Mouse (Mus musculus): ENCODE measurements around the gene Nek9. TPM values are rescaled to one million over a fixed set of nuclear protein-coding genes. Genes with fewer than 3 reads are reported as not detected.

Nek9 gene
- polyA plus RNA-seq, 1 experiment: 31.6 TPM

DNA sequence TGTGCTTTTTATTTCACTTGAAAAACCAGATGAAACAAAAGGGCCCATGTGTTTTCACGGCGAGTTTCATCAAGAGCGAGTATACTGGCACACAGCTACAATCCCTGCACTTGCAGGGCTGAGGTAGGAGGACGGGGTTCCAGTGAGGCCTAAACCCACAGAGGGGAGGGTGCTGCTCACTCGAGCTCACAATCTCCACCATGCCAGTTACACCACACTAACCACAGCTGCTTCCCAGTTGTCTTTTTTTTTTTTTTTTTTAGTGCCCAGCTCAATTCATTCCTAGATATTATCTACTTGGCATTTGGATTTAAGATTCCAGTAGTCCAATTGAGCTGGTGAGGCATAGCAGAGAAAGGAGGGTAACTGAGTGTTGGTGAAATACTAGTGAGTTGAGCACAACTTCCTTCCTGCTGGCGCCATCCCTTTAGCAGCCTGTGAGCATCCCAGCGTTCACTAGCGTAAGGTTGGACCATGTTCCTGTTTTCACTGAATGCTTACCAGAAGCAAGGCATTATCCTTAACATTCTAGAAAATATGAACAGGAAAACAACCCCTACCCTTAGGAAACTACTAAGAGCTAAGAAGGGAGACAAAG lies 33.0 kb upstream of the Nek9 start:
- no peak for DNase-seq (ENCODE audit: low read depth)

DNA sequence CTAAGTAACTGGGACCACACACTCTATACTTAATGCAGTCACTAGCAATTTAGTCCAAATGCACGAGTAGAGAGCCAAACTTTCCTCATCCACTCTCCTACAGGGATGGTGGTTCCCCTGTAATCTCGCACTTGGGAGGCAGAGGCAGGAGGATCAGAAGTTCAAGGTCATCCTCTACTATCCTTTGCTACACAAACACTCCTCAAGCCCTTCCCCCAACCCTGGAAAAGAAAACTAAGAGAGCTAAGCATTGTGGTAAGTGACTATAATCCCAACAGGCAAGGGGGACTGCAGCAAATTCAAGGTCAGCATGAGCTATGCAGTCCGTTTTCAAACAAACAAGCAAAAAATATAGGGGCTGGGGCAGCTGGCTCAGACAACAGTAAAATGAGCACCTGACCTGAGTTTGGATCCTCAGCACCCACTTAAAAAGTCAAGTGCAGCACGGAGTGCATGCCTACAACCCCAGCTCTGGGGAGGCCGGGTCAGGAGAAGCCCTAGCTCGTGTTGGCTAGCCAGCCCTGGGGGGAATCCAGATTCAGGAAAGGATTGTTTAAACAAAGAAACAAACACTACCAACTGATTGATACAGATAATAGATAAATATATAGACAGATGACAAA lies 29.4 kb upstream of the Nek9 start:
- DNase-seq (ENCODE audit: low read depth): no peak
- TF ChIP-seq POLR2A (IDR thresholded peaks at IDR 0.05; ENCODE audit: borderline replicate concordance, extremely low read depth, insufficient read depth, insufficient read length, poor library complexity, severe bottlenecking): no peak
- no peak for TF ChIP-seq CTCF (IDR thresholded peaks at IDR 0.05; ENCODE audit: borderline replicate concordance, extremely low read depth, insufficient read depth, insufficient read length)

More for the DNA sequence above, 33.0 kb upstream of the Nek9 start:
- no peak for TF ChIP-seq CTCF (IDR thresholded peaks at IDR 0.05; ENCODE audit: borderline replicate concordance, extremely low read depth, insufficient read depth, insufficient read length)
- TF ChIP-seq POLR2A (IDR thresholded peaks at IDR 0.05; ENCODE audit: borderline replicate concordance, extremely low read depth, insufficient read depth, insufficient read length, poor library complexity, severe bottlenecking): no peak

DNA sequence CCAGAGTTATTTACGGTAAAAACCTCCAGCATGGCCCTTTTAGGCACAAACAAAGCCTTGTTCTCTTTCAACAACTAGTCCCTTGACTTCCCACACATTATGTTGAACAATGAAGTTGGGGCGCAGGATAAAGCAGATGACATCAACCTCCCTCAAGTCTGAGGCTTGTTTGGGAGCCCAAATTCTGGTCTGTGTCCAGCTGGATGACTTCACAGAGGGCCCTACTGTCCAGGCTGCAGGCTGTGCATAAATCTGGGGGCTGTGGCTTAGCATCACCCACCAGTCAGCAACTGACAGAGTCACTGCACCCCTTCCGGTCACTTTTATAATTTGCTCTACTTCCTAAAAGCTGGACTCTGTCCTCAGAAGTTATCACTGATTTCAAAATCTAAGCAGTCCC lies 27.1 kb upstream of the Nek9 start:
- TF ChIP-seq POLR2A (IDR thresholded peaks at IDR 0.05; ENCODE audit: borderline replicate concordance, extremely low read depth, insufficient read depth, insufficient read length, poor library complexity, severe bottlenecking) (no peak), CTCF (IDR thresholded peaks at IDR 0.05; ENCODE audit: borderline replicate concordance, extremely low read depth, insufficient read depth, insufficient read length) (no peak)
- peak; percentile 57 for DNase-seq (ENCODE audit: low read depth)

DNA sequence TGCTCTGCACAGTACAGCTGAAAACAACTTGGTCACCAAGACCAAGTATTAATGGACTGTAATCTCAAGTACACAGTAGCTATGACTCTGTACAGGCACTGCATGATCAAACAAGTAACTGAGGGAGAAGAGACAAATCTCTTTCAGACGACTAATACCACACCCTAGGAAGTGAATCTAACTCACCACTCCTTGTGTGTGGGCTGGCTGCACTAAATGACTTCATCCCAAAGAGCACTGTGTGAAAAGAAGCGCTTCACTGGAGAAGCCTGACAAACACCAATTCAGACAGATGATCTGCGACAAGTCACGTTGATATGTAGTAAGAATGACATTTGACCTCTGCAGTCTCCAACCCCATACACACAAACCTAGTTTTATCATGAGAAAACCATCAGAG lies 23.3 kb upstream of the Nek9 start:
- DNase-seq (ENCODE audit: low read depth): no peak
- no peak for TF ChIP-seq POLR2A (IDR thresholded peaks at IDR 0.05; ENCODE audit: borderline replicate concordance, extremely low read depth, insufficient read depth, insufficient read length, poor library complexity, severe bottlenecking)
- TF ChIP-seq CTCF (IDR thresholded peaks at IDR 0.05; ENCODE audit: borderline replicate concordance, extremely low read depth, insufficient read depth, insufficient read length): no peak

DNA sequence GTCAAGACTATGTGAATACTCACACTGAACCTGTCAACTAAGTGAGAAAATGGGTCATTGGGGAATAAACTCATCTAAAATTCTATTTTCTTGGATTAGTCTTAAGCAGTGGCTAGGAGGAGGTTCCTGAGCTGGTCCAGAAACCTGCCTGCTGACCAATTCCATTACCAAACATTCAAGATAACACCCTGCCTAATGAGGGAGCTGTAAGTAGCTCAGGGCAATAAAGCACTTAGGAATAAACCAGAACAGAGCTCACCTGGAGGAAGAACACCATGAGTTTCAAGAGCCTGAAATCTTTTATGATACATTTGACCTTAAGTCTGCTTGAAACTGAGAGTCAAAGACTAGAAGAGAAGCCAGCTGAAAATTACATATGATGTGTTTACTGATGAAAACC lies 22.4 kb upstream of the Nek9 start:
- TF ChIP-seq CTCF (IDR thresholded peaks at IDR 0.05; ENCODE audit: borderline replicate concordance, extremely low read depth, insufficient read depth, insufficient read length): no peak
- TF ChIP-seq POLR2A (IDR thresholded peaks at IDR 0.05; ENCODE audit: borderline replicate concordance, extremely low read depth, insufficient read depth, insufficient read length, poor library complexity, severe bottlenecking): no peak
- no peak for DNase-seq (ENCODE audit: low read depth)

DNA sequence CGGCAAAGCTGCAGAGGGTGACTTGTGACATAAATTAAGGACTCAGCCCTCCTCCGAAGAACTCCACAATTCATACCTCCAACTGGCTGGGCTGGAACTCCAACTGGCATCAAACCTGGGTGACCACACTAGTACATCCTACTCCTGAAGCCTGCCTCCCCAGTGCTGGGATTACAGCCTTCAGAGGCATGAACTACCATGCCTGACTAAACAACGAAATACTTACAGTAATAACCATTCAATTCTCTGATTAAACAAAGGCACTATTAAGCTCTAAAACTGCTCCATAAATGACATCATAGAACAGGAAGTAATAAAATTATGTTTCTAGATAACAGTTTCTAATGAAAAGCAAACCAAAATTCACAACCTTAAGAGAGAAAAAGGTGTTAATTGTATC lies 22.0 kb upstream of the Nek9 start:
- TF ChIP-seq POLR2A (IDR thresholded peaks at IDR 0.05; ENCODE audit: borderline replicate concordance, extremely low read depth, insufficient read depth, insufficient read length, poor library complexity, severe bottlenecking) (no peak), CTCF (IDR thresholded peaks at IDR 0.05; ENCODE audit: borderline replicate concordance, extremely low read depth, insufficient read depth, insufficient read length) (no peak)
- no peak for DNase-seq (ENCODE audit: low read depth)

DNA sequence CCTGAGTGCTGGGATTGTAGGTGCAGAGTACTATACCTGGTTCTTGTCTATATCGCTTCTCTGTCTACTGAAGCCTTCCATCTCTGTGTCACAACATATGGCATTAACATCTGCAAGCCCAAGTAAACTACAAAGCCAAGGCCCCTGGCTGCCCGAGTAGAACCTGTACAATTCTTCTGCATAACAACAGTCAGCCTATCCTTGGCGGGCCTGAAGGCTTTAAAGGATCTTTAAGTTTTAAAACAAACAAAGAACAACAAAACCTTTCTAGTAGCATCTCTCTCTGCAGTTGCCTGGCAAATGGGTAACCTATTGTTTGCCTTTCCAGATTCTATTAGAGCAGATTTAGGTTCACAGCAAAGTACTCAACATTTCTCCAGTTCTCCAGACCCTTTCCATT lies 14.9 kb upstream of the Nek9 start:
- TF ChIP-seq POLR2A (IDR thresholded peaks at IDR 0.05; ENCODE audit: borderline replicate concordance, extremely low read depth, insufficient read depth, insufficient read length, poor library complexity, severe bottlenecking) (no peak), CTCF (IDR thresholded peaks at IDR 0.05; ENCODE audit: borderline replicate concordance, extremely low read depth, insufficient read depth, insufficient read length) (no peak)
- DNase-seq (ENCODE audit: low read depth): no peak

DNA sequence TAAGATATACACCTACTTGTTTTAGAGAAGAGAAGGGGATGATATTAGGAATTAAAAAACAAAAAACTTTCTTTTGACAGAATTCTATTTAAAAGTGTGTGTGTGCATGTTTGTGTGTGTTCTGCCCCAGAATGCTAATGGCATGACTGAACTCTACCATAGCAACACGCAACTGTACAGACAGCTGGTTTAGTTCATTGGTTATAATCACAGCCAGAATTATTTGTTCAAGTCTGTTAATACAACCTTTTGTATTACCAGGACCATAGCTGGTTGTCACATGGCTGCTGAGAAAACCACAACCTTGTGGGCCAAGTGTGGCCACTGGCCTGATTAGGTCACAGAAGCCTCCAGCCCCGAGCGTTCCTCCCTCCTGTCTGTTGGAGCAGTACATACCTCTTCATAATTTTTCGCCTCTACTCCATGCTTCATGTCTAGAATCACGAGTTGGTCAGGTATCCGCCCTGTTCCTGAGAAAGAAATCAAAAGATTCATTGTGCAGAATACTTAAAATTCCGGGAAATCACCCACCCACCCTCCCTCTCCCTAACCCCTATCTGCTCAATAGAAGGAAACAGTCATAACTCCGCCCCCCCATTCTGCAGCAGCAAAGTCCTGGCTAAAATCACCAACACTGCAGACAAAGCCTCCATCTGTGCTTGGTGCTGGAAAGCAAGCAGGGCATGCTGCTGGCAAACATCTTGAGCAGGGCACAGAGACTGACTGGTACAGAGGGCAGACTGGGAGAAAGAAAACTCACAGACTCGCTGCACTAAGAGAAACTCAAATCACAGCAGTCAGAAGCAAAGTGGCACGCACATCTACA lies 11.5 kb upstream of the Nek9 start:
- DNase-seq (ENCODE audit: low read depth): peak; percentile 90
- TF ChIP-seq CTCF (IDR thresholded peaks at IDR 0.05; ENCODE audit: borderline replicate concordance, extremely low read depth, insufficient read depth, insufficient read length) (no peak), POLR2A (IDR thresholded peaks at IDR 0.05; ENCODE audit: borderline replicate concordance, extremely low read depth, insufficient read depth, insufficient read length, poor library complexity, severe bottlenecking) (no peak)

DNA sequence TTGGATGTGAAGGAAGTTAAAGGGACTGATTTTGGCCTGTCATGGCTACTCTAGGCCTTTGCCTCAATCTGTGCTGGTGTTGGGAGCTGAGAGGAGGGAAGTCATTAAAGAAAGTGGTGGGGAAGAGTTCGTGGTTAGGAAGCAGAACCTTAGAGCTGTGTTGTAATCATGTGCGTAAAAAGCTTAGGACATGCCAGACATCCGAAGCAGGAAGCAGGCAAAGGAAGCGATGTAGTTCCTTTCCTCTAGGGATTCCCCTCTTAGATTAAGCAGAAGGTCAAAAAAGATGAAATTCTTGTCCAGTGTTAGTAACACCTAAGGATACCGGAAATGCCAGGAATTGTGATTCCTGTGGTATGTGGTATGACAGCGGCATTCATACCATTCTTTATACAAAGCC lies 9.2 kb upstream of the Nek9 start:
- no peak for TF ChIP-seq CTCF (IDR thresholded peaks at IDR 0.05; ENCODE audit: borderline replicate concordance, extremely low read depth, insufficient read depth, insufficient read length)
- no peak for TF ChIP-seq POLR2A (IDR thresholded peaks at IDR 0.05; ENCODE audit: borderline replicate concordance, extremely low read depth, insufficient read depth, insufficient read length, poor library complexity, severe bottlenecking)

DNA sequence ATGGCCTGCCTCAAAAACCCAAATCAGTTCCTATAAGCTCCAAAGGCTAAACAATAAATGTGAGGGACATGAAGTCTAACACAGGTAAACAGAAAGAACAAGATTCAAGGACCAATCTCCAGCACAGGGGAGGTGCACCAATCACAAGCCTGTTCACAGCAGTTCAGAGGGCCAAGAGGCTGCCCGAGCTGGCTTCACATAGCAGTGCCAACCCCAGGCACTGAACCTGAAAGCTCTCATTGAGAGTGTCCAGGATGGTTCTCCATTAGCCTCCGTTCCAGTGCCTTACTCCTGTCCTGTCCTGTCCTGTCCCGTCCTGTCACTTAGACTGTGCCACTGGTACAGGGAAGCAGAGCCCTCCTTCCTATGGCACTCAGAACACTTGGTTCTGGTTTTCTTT lies 8.0 kb upstream of the Nek9 start:
- no peak for DNase-seq (ENCODE audit: low read depth)
- TF ChIP-seq CTCF (IDR thresholded peaks at IDR 0.05; ENCODE audit: borderline replicate concordance, extremely low read depth, insufficient read depth, insufficient read length) (no peak), POLR2A (IDR thresholded peaks at IDR 0.05; ENCODE audit: borderline replicate concordance, extremely low read depth, insufficient read depth, insufficient read length, poor library complexity, severe bottlenecking) (no peak)

More for the DNA sequence above, 9.2 kb upstream of the Nek9 start:
- DNase-seq (ENCODE audit: low read depth): no peak

DNA sequence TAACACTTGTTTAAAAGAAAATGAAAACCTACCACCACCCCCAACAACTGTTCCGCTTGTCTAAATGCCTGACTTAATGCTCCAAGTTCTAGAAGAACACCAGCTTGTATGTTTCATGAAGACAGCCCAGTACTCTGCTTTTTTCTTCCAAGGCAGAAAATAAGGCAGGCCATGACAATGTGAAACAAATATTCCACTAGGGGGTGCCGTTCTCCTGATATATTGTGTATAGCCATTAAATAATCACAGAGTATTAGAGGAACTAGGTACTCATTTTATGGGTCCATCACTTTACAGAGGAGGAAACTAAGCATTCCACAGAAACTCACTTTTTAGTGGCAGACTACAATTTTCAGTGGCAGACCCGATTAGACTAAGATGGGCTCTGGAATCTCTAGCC lies 7.2 kb upstream of the Nek9 start:
- TF ChIP-seq POLR2A (IDR thresholded peaks at IDR 0.05; ENCODE audit: borderline replicate concordance, extremely low read depth, insufficient read depth, insufficient read length, poor library complexity, severe bottlenecking): no peak
- peak; percentile 37; the same call in 1 of the 2 replicates for TF ChIP-seq CTCF (IDR thresholded peaks at IDR 0.05; ENCODE audit: borderline replicate concordance, extremely low read depth, insufficient read depth, insufficient read length)
- DNase-seq (ENCODE audit: low read depth): peak; percentile 85

Data from brain, embryonic 14.5 days (tissue).